Mouse (Mus musculus): Measurements from ENCODE around the gene Dnah9. TPM values are rescaled to one million over a fixed set of nuclear protein-coding genes. Genes with fewer than 3 reads are reported as not detected.

Dnah9 gene
- polyA plus RNA-seq (2015; fragmentation: Nextera tagmentation; extraction: Ambion mirVana): 0.09 and 0.12 TPM in 2 replicates

DNA sequence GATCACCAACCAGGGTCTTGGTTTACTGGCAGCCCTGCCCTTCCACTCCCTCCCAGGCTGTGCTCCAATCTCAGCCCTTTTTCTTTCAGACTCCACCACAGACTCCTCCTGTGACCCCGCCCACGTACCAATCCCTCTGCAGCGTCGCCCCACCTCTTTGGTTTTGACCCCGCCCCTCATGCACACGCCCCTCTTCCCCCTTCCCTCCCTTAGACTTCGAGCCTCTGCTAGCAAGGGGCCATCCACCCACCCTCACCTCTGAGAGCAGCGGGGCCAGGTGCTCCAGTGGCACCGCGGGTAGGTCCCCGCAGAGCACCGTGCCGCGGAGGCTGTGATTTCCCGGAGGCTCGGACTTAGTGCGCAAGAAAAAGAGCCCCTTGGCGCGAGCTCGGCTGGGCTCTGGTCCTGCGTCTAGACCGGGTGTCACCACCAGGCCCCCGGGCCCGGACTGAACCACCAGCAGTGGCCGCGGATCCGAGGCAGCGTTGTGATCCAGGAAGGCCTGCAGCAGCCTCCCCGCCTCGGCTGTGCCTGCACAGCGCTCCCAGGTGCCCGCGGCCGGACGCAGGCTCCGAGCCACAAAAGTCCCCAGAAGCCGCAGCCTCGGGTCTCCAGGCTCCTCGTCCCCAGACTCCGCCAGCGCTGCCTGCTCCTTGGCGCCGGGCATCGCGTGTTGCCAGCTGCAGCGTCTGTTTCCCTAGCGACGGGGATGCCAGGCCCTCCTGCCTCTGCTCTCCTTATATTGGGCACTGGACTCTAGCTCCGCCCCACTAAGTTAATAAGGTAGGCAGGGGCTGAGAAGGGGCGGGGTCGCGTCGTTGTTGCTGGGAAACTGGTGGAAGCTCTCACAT is at the start of gene Dnah9:
Gene Dnah9, minus strand, starts transcription at position 751 of the 851 bp plus-strand sequence.
- peak within 1 kb of the TSS; percentile 54 for H3K4me3 ChIP-seq (replicated peaks)
- H3K27me3 ChIP-seq: peaks cover 24% of the 10 kb centered on the region
- H3K9me3 ChIP-seq (replicated peaks): no peaks in the 10 kb centered on the region
- peak; percentile 96 for ATAC-seq (replicated peaks; ENCODE audit: low FRiP score)
- under 1% methylated on average over 53 of the region's 53 CpGs for whole genome bisulfite sequencing
- H3K4me1 ChIP-seq: peaks cover 8% of the 10 kb centered on the region; the same call in 1 of the 2 replicates
- peak within 1 kb of the TSS; percentile 99 for H3K4me2 ChIP-seq
- no peaks in the 10 kb centered on the region for H3K36me3 ChIP-seq
- H3K9ac ChIP-seq: peak within 1 kb of the TSS; percentile 27; the same call in 1 of the 2 replicates
- H3K27ac ChIP-seq: no peak within 1 kb of the TSS

DNA sequence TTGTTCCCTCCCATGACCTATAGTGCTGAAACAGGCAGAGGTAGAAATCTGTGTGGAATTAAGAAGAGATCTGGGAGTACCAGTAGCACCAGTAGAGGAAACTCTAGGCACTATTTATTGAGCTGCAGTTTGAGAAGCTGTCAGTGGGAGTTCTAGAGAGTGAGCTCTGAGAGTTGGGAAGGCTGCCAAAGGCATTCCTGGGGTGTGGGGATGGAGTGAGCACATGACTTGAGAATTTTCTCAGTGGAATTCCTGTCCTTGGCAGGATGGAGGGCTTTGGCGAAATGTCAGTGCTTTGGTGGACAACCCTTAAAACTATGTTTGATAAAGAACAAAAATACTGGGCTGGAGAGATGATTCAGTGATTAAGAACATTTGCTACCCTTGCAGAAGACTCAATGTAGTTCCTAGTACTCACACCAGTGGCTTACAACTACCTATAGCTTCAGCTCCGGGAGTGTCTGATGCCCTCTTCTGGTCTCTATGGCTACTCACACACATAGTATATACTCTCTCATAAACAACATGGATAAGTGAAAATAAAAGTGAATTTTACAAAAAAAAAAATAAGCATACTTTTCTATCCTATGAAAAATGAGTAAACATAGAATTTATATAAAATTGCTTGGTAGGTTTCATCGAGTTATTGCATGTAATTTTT is 20.4 kb upstream of the Dnah9 start:
- H3K27me3 ChIP-seq: no peaks in the 10 kb centered on the region
- ATAC-seq (replicated peaks; ENCODE audit: low FRiP score): peak; percentile 52; the same call in 1 of the 2 replicates
- no peak overlapping the region for H3K9ac ChIP-seq
- no peaks in the 10 kb centered on the region for H3K9me3 ChIP-seq (replicated peaks)
- H3K36me3 ChIP-seq: no peaks in the 10 kb centered on the region
- H3K4me2 ChIP-seq: no peak overlapping the region
- no peaks in the 10 kb centered on the region for H3K4me1 ChIP-seq
- no peak overlapping the region for H3K27ac ChIP-seq
- 77% methylated on average over 3 of the region's 3 CpGs for WGBS
- H3K4me3 ChIP-seq (replicated peaks): no peak overlapping the region

DNA sequence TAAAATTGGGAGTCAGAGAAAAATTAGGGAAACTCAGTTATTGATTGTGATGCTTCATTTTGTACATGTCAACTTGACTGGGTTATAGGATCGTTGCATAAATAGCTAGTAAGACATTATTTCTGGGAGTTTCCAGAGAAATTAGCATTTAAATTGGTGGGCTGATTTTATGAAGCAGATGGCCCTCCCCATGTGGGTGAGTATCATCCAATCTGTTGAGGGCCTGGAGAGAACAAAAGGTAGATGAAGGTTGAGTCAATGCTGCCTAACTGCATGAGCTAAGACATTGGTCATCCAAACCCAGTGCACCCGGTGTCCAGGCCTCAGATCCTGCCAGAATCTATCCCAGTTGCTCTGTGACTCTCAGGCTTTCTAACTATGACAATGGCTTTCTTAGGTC is 19.8 kb upstream of the Dnah9 start:
- Histone ChIP-seq H3K9ac (no peak overlapping the region), H3K27ac (no peak overlapping the region), H3K4me3 (replicated peaks) (no peak overlapping the region), H3K36me3 (no peaks in the 10 kb centered on the region), H3K9me3 (replicated peaks) (no peaks in the 10 kb centered on the region), H3K27me3 (no peaks in the 10 kb centered on the region), H3K4me1 (no peaks in the 10 kb centered on the region), H3K4me2 (no peak overlapping the region)
- WGBS: 80% methylated on average over 2 of the region's 2 CpGs
- ATAC-seq (replicated peaks; ENCODE audit: low FRiP score): no peak

DNA sequence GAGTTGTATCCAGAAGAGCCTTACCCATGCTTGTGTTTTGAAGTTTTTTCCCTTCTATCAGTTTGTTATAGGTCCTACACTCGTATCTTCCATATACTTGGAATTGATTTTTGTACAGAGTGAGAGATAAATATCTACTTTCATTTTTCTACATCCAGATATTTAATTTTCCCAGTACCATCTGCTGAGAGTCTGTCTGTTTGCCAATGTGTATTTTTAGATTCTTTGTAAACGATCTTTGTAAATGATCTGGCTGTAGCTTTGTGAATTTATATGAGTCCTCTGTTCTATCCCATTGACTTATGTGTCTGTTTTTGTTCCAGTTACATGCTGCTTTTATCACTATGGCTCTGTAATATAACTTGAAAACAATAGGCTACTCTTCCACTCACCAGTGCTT is 9.4 kb upstream of the Dnah9 start:
- H3K9me3 ChIP-seq (replicated peaks): no peaks in the 10 kb centered on the region
- ATAC-seq (replicated peaks; ENCODE audit: low FRiP score): no peak
- H3K27me3 ChIP-seq: no peaks in the 10 kb centered on the region
- no peak overlapping the region for H3K9ac ChIP-seq
- no peaks in the 10 kb centered on the region for H3K4me1 ChIP-seq
- 84% methylated on average over 2 of the region's 2 CpGs for WGBS
- H3K4me3 ChIP-seq (replicated peaks): no peak overlapping the region
- H3K27ac ChIP-seq: no peak overlapping the region
- no peak overlapping the region for H3K4me2 ChIP-seq
- no peaks in the 10 kb centered on the region for H3K36me3 ChIP-seq

DNA sequence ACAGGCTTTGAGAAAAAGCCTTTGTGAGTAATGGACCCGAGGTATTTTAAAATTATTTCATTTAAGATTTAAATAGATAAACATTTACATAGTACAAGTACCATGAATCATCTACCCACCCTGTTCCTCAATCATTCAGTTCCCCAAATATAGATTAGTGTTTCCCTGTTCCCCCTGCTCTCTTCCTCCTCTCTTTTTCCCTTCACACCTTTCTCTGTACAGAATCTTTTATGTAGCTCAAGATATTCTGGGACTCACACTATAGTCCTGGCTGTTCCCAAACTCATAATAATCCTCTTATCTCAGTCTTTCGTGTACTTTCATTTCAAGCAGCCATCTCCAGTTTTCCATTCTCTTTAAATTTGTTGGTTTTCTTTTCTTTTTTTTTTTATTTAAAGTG is 4.3 kb downstream of the Dnah9 start:
- WGBS: 76% methylated on average over 2 of the region's 2 CpGs
- no peaks in the 10 kb centered on the region for H3K9me3 ChIP-seq (replicated peaks)
- H3K4me1 ChIP-seq: peaks cover 8% of the 10 kb centered on the region; the same call in 1 of the 2 replicates
- H3K27ac ChIP-seq: no peak overlapping the region
- no peaks in the 10 kb centered on the region for H3K36me3 ChIP-seq
- no peak overlapping the region for H3K4me2 ChIP-seq
- peaks cover 11% of the 10 kb centered on the region for H3K27me3 ChIP-seq
- H3K4me3 ChIP-seq (replicated peaks): no peak overlapping the region
- H3K9ac ChIP-seq: no peak overlapping the region
- no peak for ATAC-seq (replicated peaks; ENCODE audit: low FRiP score)

DNA sequence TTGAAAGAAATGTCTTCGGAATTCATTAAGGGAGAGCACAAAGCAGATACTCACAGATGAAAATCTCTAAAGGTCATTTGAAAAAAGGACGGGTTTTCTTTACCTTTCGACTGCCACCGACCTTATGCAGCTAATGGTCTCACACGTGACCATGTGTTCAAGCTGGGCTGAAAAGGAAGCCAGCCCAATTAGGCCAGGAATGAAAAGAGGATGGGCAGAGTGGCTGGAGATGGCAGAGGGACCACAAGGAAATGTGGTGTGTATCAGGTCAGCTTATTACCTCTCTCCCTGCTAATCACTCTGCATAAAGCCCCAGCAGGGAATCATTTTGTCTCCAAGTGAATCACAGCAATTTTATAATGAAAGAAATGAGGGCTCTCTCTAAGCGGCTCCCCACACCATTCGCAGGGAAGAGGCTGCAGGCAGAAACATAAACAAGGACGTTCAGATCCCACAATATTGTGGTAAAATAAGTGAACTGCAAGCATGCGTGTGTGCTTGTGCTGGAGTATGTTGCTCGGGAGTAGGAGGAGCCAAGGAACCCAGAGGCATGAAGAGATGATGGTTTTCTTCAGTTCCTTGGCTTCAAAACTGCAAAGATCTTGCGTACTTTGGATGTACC is 27.6 kb downstream of the Dnah9 start:
- Histone ChIP-seq H3K36me3 (no peaks in the 10 kb centered on the region), H3K4me1 (no peaks in the 10 kb centered on the region), H3K9me3 (replicated peaks) (no peaks in the 10 kb centered on the region), H3K4me2 (no peak overlapping the region), H3K27ac (no peak overlapping the region), H3K9ac (no peak overlapping the region), H3K27me3 (no peaks in the 10 kb centered on the region), H3K4me3 (replicated peaks) (no peak overlapping the region)
- 63% methylated on average over 11 of the region's 11 CpGs for WGBS
- no peak for ATAC-seq (replicated peaks; ENCODE audit: low FRiP score)

DNA sequence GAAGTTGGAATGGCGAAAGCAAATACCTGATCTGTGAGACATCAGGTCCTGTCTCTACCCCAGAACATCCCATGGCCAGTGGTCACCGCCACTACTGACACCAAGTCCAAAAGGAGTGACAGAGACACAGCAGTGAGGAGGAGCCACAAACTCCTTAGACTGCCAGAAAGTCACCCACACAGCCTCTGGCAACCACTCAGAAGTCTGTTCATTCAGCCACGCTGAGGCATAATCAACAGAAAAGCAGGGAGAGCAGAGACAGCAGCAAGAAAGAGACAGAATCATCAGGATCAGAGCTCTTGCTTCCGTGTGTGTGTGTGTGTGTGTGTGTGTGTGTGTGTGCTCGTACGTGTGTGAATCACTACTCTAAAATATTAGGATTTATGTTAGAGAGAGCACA is 33.5 kb downstream of the Dnah9 start:
- Histone ChIP-seq H3K4me1 (no peaks in the 10 kb centered on the region), H3K27ac (no peak overlapping the region), H3K4me2 (no peak overlapping the region), H3K4me3 (replicated peaks) (no peak overlapping the region), H3K27me3 (no peaks in the 10 kb centered on the region), H3K36me3 (no peaks in the 10 kb centered on the region), H3K9ac (no peak overlapping the region), H3K9me3 (replicated peaks) (no peaks in the 10 kb centered on the region)
- no peak for ATAC-seq (replicated peaks; ENCODE audit: low FRiP score)
- WGBS: 89% methylated on average over 6 of the region's 6 CpGs

DNA sequence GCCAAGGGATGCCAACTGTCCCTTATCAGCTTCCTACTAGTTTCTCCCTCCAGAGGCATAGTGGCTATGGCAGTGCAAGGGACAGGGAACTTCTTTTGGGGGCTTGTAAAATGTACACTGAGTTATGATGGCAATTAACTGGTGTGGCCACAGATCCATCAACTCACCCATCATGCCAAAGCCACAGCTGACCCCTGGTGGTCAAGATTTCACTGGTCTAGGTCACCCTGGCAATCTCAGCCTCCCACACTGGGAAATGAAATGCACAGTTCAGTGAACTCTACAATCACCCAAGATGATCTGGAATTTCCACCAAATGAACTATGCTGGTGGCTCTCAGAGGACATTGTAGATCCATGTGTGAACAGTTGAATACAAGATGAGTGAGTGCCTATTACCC is 42.2 kb downstream of the Dnah9 start:
- no peaks in the 10 kb centered on the region for H3K9me3 ChIP-seq (replicated peaks)
- ATAC-seq (replicated peaks; ENCODE audit: low FRiP score): no peak
- no peak overlapping the region for H3K4me3 ChIP-seq (replicated peaks)
- no peaks in the 10 kb centered on the region for H3K4me1 ChIP-seq
- H3K4me2 ChIP-seq: no peak overlapping the region
- no peaks in the 10 kb centered on the region for H3K36me3 ChIP-seq
- H3K27me3 ChIP-seq: no peaks in the 10 kb centered on the region
- H3K9ac ChIP-seq: no peak overlapping the region
- H3K27ac ChIP-seq: no peak overlapping the region

DNA sequence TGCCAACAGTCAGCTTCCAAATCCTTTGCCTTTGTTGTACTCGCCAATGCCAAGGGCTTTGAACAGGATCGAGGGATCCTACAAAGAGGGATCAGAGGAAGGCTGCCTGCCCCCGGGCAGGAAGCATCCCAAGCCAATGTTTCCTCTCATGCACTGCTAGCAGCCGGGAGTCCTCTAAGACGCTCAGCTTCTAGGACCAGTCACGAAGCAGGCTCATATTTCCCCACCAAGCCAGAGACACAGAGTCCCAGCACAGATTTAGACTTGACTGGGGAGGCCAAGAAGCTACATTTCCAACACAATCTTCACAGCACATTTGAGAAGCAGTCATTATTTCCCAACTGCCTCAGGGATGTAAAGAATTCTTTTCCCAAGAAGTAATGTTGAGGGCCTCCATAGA is 43.9 kb downstream of the Dnah9 start:
- Histone ChIP-seq H3K9me3 (replicated peaks) (no peaks in the 10 kb centered on the region), H3K4me3 (replicated peaks) (no peak overlapping the region), H3K36me3 (no peaks in the 10 kb centered on the region), H3K4me1 (no peaks in the 10 kb centered on the region), H3K9ac (no peak overlapping the region), H3K27ac (no peak overlapping the region), H3K4me2 (no peak overlapping the region), H3K27me3 (no peaks in the 10 kb centered on the region)
- 45% methylated on average over 6 of the region's 6 CpGs for WGBS
- no peak for ATAC-seq (replicated peaks; ENCODE audit: low FRiP score)

DNA sequence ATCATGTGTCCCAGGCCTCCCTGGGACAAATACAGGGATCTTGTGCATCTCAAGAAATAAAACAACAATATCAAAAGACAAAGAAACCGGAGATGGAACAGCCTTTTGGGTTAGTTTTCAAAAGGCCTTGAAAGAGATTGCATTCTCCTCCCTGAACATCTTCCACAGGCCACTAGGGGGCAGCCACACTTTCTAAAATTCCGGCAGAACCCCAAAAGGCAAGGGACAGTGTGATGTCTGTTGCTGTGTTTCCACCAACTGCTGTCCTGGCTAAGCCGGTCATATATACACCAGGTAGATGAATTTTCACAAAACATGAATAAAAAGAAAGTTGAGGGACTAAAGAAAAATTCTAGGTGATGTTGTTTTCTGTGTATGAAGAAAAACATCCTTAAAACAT is 46.3 kb downstream of the Dnah9 start:
- no peaks in the 10 kb centered on the region for H3K4me1 ChIP-seq
- no peak overlapping the region for H3K4me3 ChIP-seq (replicated peaks)
- H3K36me3 ChIP-seq: no peaks in the 10 kb centered on the region
- WGBS: 17% methylated on average over 3 of the region's 3 CpGs
- no peak overlapping the region for H3K9ac ChIP-seq
- no peaks in the 10 kb centered on the region for H3K27me3 ChIP-seq
- H3K27ac ChIP-seq: no peak overlapping the region
- H3K9me3 ChIP-seq (replicated peaks): no peaks in the 10 kb centered on the region
- H3K4me2 ChIP-seq: no peak overlapping the region
- no peak for ATAC-seq (replicated peaks; ENCODE audit: low FRiP score)

DNA sequence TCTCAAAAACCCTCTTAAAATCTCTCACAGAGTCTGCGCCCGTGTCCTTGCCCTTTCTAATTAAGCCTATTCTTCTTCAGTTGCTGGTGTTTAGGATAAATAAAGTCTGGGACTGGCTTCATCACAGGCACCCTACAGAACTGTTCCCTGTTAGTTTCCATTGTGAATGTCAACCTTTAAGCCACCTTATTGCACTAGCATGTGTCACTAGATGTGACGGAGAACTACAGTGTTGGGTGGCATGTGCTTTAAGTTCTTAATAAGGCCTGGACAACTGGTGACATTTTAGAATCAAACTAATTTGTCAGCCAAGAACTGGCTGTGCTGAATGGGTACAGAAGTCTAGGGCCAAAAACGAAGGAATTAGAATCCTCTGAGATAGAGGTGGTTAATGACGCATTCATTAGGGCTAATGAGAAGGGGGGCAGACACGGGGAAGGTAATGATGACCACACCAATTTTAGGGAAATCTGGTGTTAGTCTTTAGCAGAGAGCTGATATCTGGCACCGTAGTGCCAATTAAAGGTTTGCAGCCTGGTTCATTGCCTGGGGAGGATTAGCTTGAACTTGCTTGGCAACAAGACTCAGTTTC is 84.6 kb downstream of the Dnah9 start:
- Histone ChIP-seq H3K36me3 (no peaks in the 10 kb centered on the region), H3K9me3 (replicated peaks) (no peaks in the 10 kb centered on the region), H3K27me3 (no peaks in the 10 kb centered on the region), H3K9ac (no peak overlapping the region), H3K27ac (no peak overlapping the region), H3K4me3 (replicated peaks) (no peak overlapping the region), H3K4me2 (no peak overlapping the region), H3K4me1 (no peaks in the 10 kb centered on the region)
- ATAC-seq (replicated peaks; ENCODE audit: low FRiP score): no peak
- WGBS: 70% methylated on average over 7 of the region's 7 CpGs

DNA sequence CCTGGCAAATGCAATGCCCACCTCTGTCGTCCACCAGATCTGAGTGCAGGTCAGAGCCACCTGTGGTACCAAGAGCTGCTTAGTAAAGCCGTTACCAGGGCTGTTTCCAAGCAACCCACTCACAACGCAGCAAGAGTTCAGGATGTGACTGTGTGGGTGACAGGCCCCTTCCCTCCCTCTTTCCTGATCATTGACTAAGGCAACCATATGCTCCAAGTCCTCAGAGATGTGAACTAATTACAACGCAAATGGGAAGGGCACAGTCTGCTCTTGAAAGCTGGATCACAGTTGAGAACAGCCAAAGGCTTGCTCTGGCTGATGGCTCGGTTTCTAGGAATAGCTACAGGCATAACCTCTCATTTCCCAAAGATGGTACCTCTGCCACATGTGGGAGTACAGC is 95.4 kb downstream of the Dnah9 start:
- Histone ChIP-seq H3K4me2 (no peak overlapping the region), H3K4me1 (no peaks in the 10 kb centered on the region), H3K9ac (no peak overlapping the region), H3K4me3 (replicated peaks) (no peak overlapping the region), H3K36me3 (no peaks in the 10 kb centered on the region), H3K9me3 (replicated peaks) (no peaks in the 10 kb centered on the region), H3K27ac (no peak overlapping the region), H3K27me3 (no peaks in the 10 kb centered on the region)
- no peak for ATAC-seq (replicated peaks; ENCODE audit: low FRiP score)
- WGBS: 63% methylated on average over 5 of the region's 5 CpGs

All from kidney, embryonic 15.5 days (tissue).